Mouse (Mus musculus): Measurements from ENCODE around the gene Fbrs. TPM values are rescaled to one million over a fixed set of nuclear protein-coding genes. Genes with fewer than 3 reads are reported as not detected.

Fbrs gene
- polyA plus RNA-seq, 1 experiment from 2014 or later, result 10.2 TPM

GRCm38 (mm10) chr7:127474378-127475070 lies 4.5 kb upstream of the Fbrs start:
- no peak for ATAC-seq
- 80% methylated on average over 6 of the region's 6 CpGs for WGBS

DNA sequence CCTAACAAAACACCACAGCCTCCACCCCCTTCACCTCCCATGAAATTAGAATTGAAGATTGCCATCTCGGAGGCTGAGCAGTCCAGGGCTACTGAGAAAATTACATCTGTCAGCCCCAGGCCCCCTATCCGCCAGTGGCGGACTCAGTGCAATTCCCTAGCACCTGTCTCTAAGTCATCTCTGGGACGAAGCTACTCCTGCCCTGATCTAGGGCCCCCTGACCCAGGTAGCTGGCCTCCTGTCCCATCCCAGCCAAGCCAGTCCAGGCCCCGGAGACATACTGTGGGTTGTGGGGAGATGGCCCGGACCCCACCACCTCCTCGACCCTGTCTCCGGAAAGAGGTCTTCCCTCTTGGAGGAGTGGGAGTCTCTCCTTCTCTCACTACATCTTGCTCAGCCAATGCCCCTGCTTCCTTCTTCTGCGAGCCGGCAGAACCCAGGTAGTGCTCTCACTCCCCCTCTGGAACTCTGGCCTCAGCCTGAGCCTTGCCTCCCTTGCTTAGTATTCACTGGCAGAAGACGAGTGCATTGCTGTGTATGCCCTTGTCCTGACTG lies 3.7 kb upstream of the Fbrs start:
- Histone ChIP-seq H3K4me1 (ENCODE audit: control insufficient read depth, insufficient read depth, low read depth, low read length) (peaks cover 24% of the 10 kb centered on the region), H3K27me3 (replicated peaks; ENCODE audit: control insufficient read depth, insufficient read depth, low read length) (no peaks in the 10 kb centered on the region), H3K36me3 (ENCODE audit: control insufficient read depth, insufficient read depth, low read length) (peaks cover 34% of the 10 kb centered on the region), H3K4me2 (ENCODE audit: low read length) (no peak overlapping the region), H3K4me3 (ENCODE audit: low read length) (no peak overlapping the region), H3K27ac (ENCODE audit: low read depth, low read length) (no peak overlapping the region), H3K9me3 (ENCODE audit: control insufficient read depth, low read length) (no peaks in the 10 kb centered on the region), H3K9ac (ENCODE audit: low read depth, low read length) (no peak overlapping the region)
- 91% methylated on average over 11 of the region's 11 CpGs for WGBS
- no peak for ATAC-seq

More at GRCm38 (mm10) chr7:127474378-127475070, 4.5 kb upstream of the Fbrs start:
- Histone ChIP-seq H3K9ac (ENCODE audit: low read depth, low read length) (no peak overlapping the region), H3K4me3 (ENCODE audit: low read length) (no peak overlapping the region), H3K36me3 (ENCODE audit: control insufficient read depth, insufficient read depth, low read length) (peaks cover 34% of the 10 kb centered on the region), H3K9me3 (ENCODE audit: control insufficient read depth, low read length) (no peaks in the 10 kb centered on the region), H3K4me1 (ENCODE audit: control insufficient read depth, insufficient read depth, low read depth, low read length) (peaks cover 17% of the 10 kb centered on the region), H3K27me3 (replicated peaks; ENCODE audit: control insufficient read depth, insufficient read depth, low read length) (no peaks in the 10 kb centered on the region), H3K4me2 (ENCODE audit: low read length) (no peak overlapping the region), H3K27ac (ENCODE audit: low read depth, low read length) (no peak overlapping the region)

GRCm38 (mm10) chr7:127476336-127476735 lies 2.7 kb upstream of the Fbrs start:
- H3K36me3 ChIP-seq (ENCODE audit: control insufficient read depth, insufficient read depth, low read length), result peaks cover 34% of the 10 kb centered on the region
- 94% methylated on average over 11 of the region's 11 CpGs for WGBS
- H3K4me1 ChIP-seq (ENCODE audit: control insufficient read depth, insufficient read depth, low read depth, low read length), result peaks cover 32% of the 10 kb centered on the region
- H3K9ac ChIP-seq (ENCODE audit: low read depth, low read length), result no peak overlapping the region
- H3K4me2 ChIP-seq (ENCODE audit: low read length), result no peak overlapping the region
- H3K27me3 ChIP-seq (replicated peaks; ENCODE audit: control insufficient read depth, insufficient read depth, low read length), result no peaks in the 10 kb centered on the region
- no peak overlapping the region for H3K27ac ChIP-seq (ENCODE audit: low read depth, low read length)
- H3K4me3 ChIP-seq (ENCODE audit: low read length), result no peak overlapping the region
- no peaks in the 10 kb centered on the region for H3K9me3 ChIP-seq (ENCODE audit: control insufficient read depth, low read length)
- no peak for ATAC-seq

DNA sequence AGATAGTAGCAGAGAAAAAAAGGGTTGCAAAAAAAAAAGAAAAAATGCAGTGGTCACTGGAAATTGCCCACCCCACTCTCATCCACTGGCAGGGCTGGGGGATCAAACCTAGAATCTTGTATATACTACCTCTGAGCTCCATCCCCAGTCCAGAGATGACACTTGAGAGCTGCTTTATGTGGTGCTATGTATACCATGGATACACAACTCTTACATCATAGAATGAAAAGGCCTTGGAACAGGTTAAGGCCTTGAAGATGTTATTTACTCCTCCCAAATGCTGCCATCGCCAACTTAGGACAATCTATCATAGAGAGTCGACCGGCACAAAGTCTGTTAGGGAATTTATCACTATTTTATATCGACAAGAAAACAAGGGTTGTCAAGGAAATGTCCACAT lies 2.1 kb upstream of the Fbrs start:
- Histone ChIP-seq H3K4me1 (ENCODE audit: control insufficient read depth, insufficient read depth, low read depth, low read length) (peaks cover 32% of the 10 kb centered on the region), H3K9ac (ENCODE audit: low read depth, low read length) (peak overlapping the region; percentile 95)
- 78% methylated on average over 4 of the region's 4 CpGs for WGBS

DNA sequence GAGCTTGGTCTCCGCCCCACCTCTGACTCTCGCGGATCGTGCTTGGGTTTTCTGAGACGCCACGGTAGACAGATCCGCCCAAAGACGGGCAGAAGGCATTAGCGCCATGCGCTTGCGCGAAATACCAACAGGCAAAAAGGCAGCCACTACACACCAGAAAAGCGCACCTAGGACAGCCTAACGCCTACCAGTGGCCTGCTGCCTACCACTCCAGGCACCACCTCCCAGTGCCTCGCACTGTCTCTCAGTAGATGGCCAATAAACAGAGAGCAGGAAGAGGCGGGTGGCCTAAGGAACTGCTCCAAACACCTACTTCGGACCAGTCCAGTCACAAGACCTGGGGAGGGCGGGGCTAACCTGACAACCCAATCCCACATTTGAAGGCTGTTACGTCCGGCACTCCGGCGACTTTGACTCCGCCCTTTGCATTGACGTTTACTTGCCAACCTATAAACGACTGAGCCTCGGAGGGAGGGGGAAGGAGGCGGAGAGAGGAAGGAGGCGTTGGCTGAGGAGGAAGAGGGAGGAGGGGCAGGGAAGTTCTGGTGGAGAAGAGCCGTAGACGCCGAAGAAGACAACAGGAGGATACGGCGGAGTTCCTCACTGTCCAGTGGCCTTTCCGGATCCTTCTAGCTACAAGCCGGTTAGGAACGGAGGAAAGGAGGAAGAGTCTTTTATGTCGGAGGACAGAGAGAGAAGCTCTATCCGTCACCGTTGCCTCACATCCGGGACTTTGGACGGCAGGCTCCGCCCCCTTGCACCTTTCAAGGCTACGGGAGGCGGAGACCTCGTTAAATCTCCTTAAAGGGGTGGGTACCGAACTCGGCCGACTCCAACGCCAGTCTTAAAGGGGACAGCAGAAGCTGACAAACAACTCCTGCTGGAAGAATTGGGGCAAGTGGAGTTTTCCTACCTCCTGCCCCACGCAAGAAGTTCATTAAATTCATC lies 1.0 kb upstream of the Fbrs start:
- H3K36me3 ChIP-seq (ENCODE audit: control insufficient read depth, insufficient read depth, low read length), result peaks cover 43% of the 10 kb centered on the region
- peak overlapping the region; percentile 99 for H3K4me2 ChIP-seq (ENCODE audit: low read length)
- WGBS, result under 1% methylated on average over 50 of the region's 50 CpGs

More for the DNA sequence above, 2.1 kb upstream of the Fbrs start:
- peaks cover 34% of the 10 kb centered on the region for H3K36me3 ChIP-seq (ENCODE audit: control insufficient read depth, insufficient read depth, low read length)
- H3K27ac ChIP-seq (ENCODE audit: low read depth, low read length), result peak overlapping the region; percentile 98; the same call in 1 of the 2 replicates
- no peaks in the 10 kb centered on the region for H3K27me3 ChIP-seq (replicated peaks; ENCODE audit: control insufficient read depth, insufficient read depth, low read length)
- no peaks in the 10 kb centered on the region for H3K9me3 ChIP-seq (ENCODE audit: control insufficient read depth, low read length)
- ATAC-seq, result no peak
- peak overlapping the region; percentile 63 for H3K4me2 ChIP-seq (ENCODE audit: low read length)
- H3K4me3 ChIP-seq (ENCODE audit: low read length), result peak overlapping the region; percentile 99

DNA sequence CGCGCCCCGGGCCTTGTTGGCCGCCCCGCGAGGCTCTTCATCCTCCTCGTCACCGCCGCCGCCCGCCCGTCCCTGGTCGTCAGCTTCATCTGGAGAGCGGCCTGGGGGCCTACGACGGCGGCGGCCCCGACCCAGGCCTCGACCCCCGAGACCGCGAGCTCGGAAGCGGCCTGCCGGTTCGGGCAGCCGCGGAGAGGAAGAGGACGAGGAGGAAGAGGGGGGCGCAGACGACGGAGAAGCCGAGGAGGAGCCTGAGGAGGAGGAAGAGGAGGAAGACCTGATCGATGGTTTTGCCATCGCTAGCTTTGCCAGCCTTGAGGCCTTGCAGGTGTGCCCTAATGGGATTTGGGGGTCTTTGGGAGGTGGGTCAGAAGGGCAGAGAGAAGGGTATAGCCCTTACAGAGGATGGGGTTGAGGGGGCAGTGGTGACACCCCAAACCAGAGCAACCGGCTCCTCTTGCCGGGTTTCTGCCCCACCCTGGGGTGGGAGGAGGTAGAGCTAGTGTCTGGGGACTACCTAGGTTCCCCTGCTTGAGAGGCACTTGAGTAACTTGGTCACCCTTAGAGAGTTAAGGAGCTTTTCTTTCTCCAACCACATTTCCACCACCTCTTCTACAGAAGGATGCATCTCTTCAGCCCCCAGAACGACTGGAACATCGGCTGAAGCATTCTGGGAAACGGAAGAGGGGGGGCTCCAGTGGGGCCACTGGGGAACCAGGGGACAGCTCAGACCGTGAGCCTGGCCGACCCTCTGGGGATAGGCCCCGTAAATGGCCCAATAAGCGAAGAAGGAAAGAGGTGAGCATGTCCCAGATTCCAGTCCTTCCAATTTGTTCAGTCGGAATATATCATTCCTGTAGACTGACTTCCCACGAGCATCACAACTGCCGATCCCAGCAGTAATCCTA lies 573 bp downstream of the Fbrs start:
- H3K36me3 ChIP-seq (ENCODE audit: control insufficient read depth, insufficient read depth, low read length), result peaks cover 41% of the 10 kb centered on the region
- H3K4me1 ChIP-seq (ENCODE audit: control insufficient read depth, insufficient read depth, low read depth, low read length), result peaks cover 23% of the 10 kb centered on the region
- 4% methylated on average over 45 of the region's 48 CpGs for WGBS
- no peak for ATAC-seq
- H3K4me3 ChIP-seq (ENCODE audit: low read length), result peak overlapping the region; percentile 99
- no peaks in the 10 kb centered on the region for H3K27me3 ChIP-seq (replicated peaks; ENCODE audit: control insufficient read depth, insufficient read depth, low read length)
- peak overlapping the region; percentile 95 for H3K9ac ChIP-seq (ENCODE audit: low read depth, low read length)
- H3K4me2 ChIP-seq (ENCODE audit: low read length), result peak overlapping the region; percentile 99
- no peaks in the 10 kb centered on the region for H3K9me3 ChIP-seq (ENCODE audit: control insufficient read depth, low read length)
- peak overlapping the region; percentile 98 for H3K27ac ChIP-seq (ENCODE audit: low read depth, low read length)

More for the DNA sequence above, 1.0 kb upstream of the Fbrs start:
- Histone ChIP-seq H3K27ac (ENCODE audit: low read depth, low read length) (peak overlapping the region; percentile 98), H3K9ac (ENCODE audit: low read depth, low read length) (peak overlapping the region; percentile 95), H3K4me3 (ENCODE audit: low read length) (peak overlapping the region; percentile 99), H3K27me3 (replicated peaks; ENCODE audit: control insufficient read depth, insufficient read depth, low read length) (no peaks in the 10 kb centered on the region), H3K9me3 (ENCODE audit: control insufficient read depth, low read length) (no peaks in the 10 kb centered on the region), H3K4me1 (ENCODE audit: control insufficient read depth, insufficient read depth, low read depth, low read length) (peaks cover 23% of the 10 kb centered on the region)
- ATAC-seq, result peak; percentile 93

DNA sequence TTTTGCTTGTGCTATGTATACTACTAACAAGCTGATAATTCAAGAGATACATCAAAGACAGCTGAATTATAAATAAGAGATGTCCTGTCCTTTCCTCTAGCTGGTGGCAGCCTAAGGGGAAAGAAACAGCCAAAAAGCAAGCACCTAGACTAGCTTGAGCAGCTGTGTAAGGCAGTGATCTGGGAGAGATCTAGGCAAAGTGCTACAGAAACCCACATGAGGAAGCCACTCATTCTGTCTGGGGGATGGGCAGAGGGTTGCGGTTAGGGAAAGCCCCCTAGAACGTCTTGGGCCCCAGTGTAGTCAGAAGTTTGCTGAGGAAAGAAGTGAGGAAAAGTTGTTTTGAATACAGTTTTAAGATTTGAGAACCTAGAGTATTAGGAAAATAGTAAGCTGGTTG lies 1.3 kb downstream of the Fbrs start:
- H3K4me2 ChIP-seq (ENCODE audit: low read length), result peak overlapping the region; percentile 99
- H3K36me3 ChIP-seq (ENCODE audit: control insufficient read depth, insufficient read depth, low read length), result peaks cover 39% of the 10 kb centered on the region
- no peaks in the 10 kb centered on the region for H3K9me3 ChIP-seq (ENCODE audit: control insufficient read depth, low read length)
- H3K4me1 ChIP-seq (ENCODE audit: control insufficient read depth, insufficient read depth, low read depth, low read length), result peaks cover 23% of the 10 kb centered on the region
- H3K27ac ChIP-seq (ENCODE audit: low read depth, low read length), result no peak overlapping the region
- ATAC-seq, result no peak
- peak overlapping the region; percentile 95 for H3K9ac ChIP-seq (ENCODE audit: low read depth, low read length)
- peak overlapping the region; percentile 99 for H3K4me3 ChIP-seq (ENCODE audit: low read length)
- 78% methylated on average over 2 of the region's 2 CpGs for WGBS
- H3K27me3 ChIP-seq (replicated peaks; ENCODE audit: control insufficient read depth, insufficient read depth, low read length), result no peaks in the 10 kb centered on the region

GRCm38 (mm10) chr7:127485416-127485815 lies 6.4 kb downstream of the Fbrs start:
- 71% methylated on average over 5 of the region's 5 CpGs for WGBS
- Histone ChIP-seq H3K4me2 (ENCODE audit: low read length) (no peak overlapping the region), H3K4me1 (ENCODE audit: control insufficient read depth, insufficient read depth, low read depth, low read length) (peaks cover 6% of the 10 kb centered on the region), H3K27me3 (replicated peaks; ENCODE audit: control insufficient read depth, insufficient read depth, low read length) (no peaks in the 10 kb centered on the region), H3K9ac (ENCODE audit: low read depth, low read length) (no peak overlapping the region), H3K4me3 (ENCODE audit: low read length) (no peak overlapping the region), H3K9me3 (ENCODE audit: control insufficient read depth, low read length) (no peaks in the 10 kb centered on the region), H3K36me3 (ENCODE audit: control insufficient read depth, insufficient read depth, low read length) (peaks cover 56% of the 10 kb centered on the region), H3K27ac (ENCODE audit: low read depth, low read length) (no peak overlapping the region)
- ATAC-seq, result no peak

Measured in hindbrain, embryonic 16.5 days (tissue).